Mouse (Mus musculus) heart, embryonic 16.5 days (tissue): ENCODE results near the gene Kcnh5. TPM values are rescaled to one million over a fixed set of nuclear protein-coding genes. Genes with fewer than 3 reads are reported as not detected.

Source experiments
- ATAC-seq: fragments of 200-750 bp; cut with Nextera tagmentation; replicated peaks from 2 replicates; pipeline ENCODE4 v1.8.0; 2017; ENCODE audit warnings: moderate number of reproducible peaks; ENCODE audit not compliant: insufficient read depth, low FRiP score; ENCODE audit errors: extremely low read depth
- H3K27ac ChIP-seq: fragments of 300-500 bp; sonication (generic); 2 replicates; pipeline ENCODE4 v1.5.1; 2014; ENCODE audit warnings: mild to moderate bottlenecking, low read length, control low read depth, moderate library complexity
- H3K27me3 ChIP-seq: fragments of 300-500 bp; sonication (generic); 2 replicates; pipeline ENCODE4 v1.6.1; 2014; ENCODE audit warnings: low read length, mixed read lengths; ENCODE audit not compliant: control insufficient read depth, insufficient read depth
- H3K36me3 ChIP-seq: fragments of 300-500 bp; sonication (generic); 2 replicates; pipeline ENCODE4 v1.6.1; 2014; ENCODE audit not compliant: control insufficient read depth, insufficient read depth
- H3K4me1 ChIP-seq: fragments of 300-500 bp; sonication (generic); 2 replicates; pipeline ENCODE4 v1.6.1; 2014; ENCODE audit warnings: low read length, mixed read lengths; ENCODE audit not compliant: control insufficient read depth, insufficient read depth
- H3K4me2 ChIP-seq: fragments of 300-500 bp; sonication (generic); 2 replicates; pipeline ENCODE4 v1.6.1; 2014; ENCODE audit warnings: low read depth, mild to moderate bottlenecking, control low read depth, low read length
- H3K4me3 ChIP-seq: fragments of 300-500 bp; sonication (generic); 2 replicates; pipeline ENCODE4 v1.5.1; 2014; ENCODE audit warnings: mild to moderate bottlenecking, control low read depth, low read length
- H3K9ac ChIP-seq: fragments of 300-500 bp; sonication (generic); 2 replicates; pipeline ENCODE4 v1.6.1; 2014; ENCODE audit warnings: low read length, control low read depth
- H3K9me3 ChIP-seq: fragments of 300-500 bp; sonication (generic); replicated peaks from 2 replicates; pipeline ENCODE4 v1.6.1; 2016; ENCODE audit warnings: low read length; ENCODE audit not compliant: control insufficient read depth
- WGBS: fragments of 180-500 bp; shearing (Covaris S2); extraction: QIAGEN DNeasy Blood & Tissue Kit; methylation state at CpG from one replicate; pipeline ENCODE4 v1.1.7; 2014; 5-methylcytosine and 5-hydroxymethylcytosine counted together
- polyA plus RNA-seq: library from polyadenylated mRNA; unstranded; fragments of >200 nt; fragmentation: Nextera tagmentation; extraction: Ambion mirVana; gene quantifications from 2 replicates; pipeline ENCODE4 v1.2.1, GENCODE M21; 2015

Gene Kcnh5
- polyA plus RNA-seq, 1 experiment from 2014 or later: not detected

- H3K4me3 ChIP-seq: no peak overlapping the region
- H3K9ac ChIP-seq: no peak overlapping the region
- 93% methylated on average over 9 of the region's 9 CpGs for WGBS
- H3K4me2 ChIP-seq: no peak overlapping the region
- ATAC-seq: no peak
- no peaks in the 10 kb centered on the region for H3K27me3 ChIP-seq
- no peaks in the 10 kb centered on the region for H3K4me1 ChIP-seq
- no peaks in the 10 kb centered on the region for H3K36me3 ChIP-seq
- no peak overlapping the region for H3K27ac ChIP-seq
- H3K9me3 ChIP-seq: no peaks in the 10 kb centered on the region
Measured at GRCm38 (mm10) chr12:74898211-74898610, 278.9 kb downstream of the Kcnh5 start.

GRCm38 (mm10) chr12:74894870-74895423, 282.2 kb downstream of the Kcnh5 start:
- Histone ChIP-seq H3K36me3 (no peaks in the 10 kb centered on the region), H3K27ac (no peak overlapping the region), H3K4me3 (no peak overlapping the region), H3K4me1 (no peaks in the 10 kb centered on the region), H3K9me3 (no peaks in the 10 kb centered on the region), H3K27me3 (no peaks in the 10 kb centered on the region), H3K4me2 (peak overlapping the region; percentile 11; the same call in 1 of the 2 replicates), H3K9ac (no peak overlapping the region)
- ATAC-seq: no peak
- 63% methylated on average over 11 of the region's 11 CpGs for WGBS

- Histone ChIP-seq H3K4me3 (no peak overlapping the region), H3K36me3 (no peaks in the 10 kb centered on the region), H3K9ac (no peak overlapping the region), H3K4me2 (no peak overlapping the region), H3K27me3 (no peaks in the 10 kb centered on the region), H3K9me3 (no peaks in the 10 kb centered on the region), H3K4me1 (no peaks in the 10 kb centered on the region), H3K27ac (no peak overlapping the region)
- ATAC-seq: no peak
- 61% methylated on average over 3 of the region's 3 CpGs for WGBS
Measured at GRCm38 (mm10) chr12:74889419-74889818, 287.7 kb downstream of the Kcnh5 start.

- WGBS: 75% methylated on average over 1 of the region's 1 CpGs
- Histone ChIP-seq H3K9ac (no peak overlapping the region), H3K27me3 (no peaks in the 10 kb centered on the region), H3K4me1 (no peaks in the 10 kb centered on the region), H3K4me3 (no peak overlapping the region), H3K9me3 (no peaks in the 10 kb centered on the region), H3K36me3 (no peaks in the 10 kb centered on the region), H3K27ac (no peak overlapping the region), H3K4me2 (no peak overlapping the region)
- ATAC-seq: no peak
Measured at GRCm38 (mm10) chr12:74887064-74887463, 290.1 kb downstream of the Kcnh5 start.

GRCm38 (mm10) chr12:74881344-74881743, 295.8 kb downstream of the Kcnh5 start:
- no peaks in the 10 kb centered on the region for H3K36me3 ChIP-seq
- no peaks in the 10 kb centered on the region for H3K4me1 ChIP-seq
- no peaks in the 10 kb centered on the region for H3K27me3 ChIP-seq
- no peak overlapping the region for H3K9ac ChIP-seq
- no peak overlapping the region for H3K27ac ChIP-seq
- WGBS: 87% methylated on average over 6 of the region's 6 CpGs
- H3K4me3 ChIP-seq: no peak overlapping the region
- H3K9me3 ChIP-seq: no peaks in the 10 kb centered on the region
- no peak for ATAC-seq
- no peak overlapping the region for H3K4me2 ChIP-seq

- Histone ChIP-seq H3K4me3 (no peak overlapping the region), H3K9ac (no peak overlapping the region), H3K4me1 (no peaks in the 10 kb centered on the region), H3K4me2 (no peak overlapping the region), H3K9me3 (no peaks in the 10 kb centered on the region), H3K27ac (no peak overlapping the region), H3K27me3 (no peaks in the 10 kb centered on the region), H3K36me3 (no peaks in the 10 kb centered on the region)
- no peak for ATAC-seq
- 75% methylated on average over 2 of the region's 2 CpGs for WGBS
Measured at GRCm38 (mm10) chr12:74855666-74856065, 321.5 kb downstream of the Kcnh5 start.

- no peaks in the 10 kb centered on the region for H3K4me1 ChIP-seq
- H3K4me2 ChIP-seq: no peak overlapping the region
- 70% methylated on average over 1 of the region's 1 CpGs for WGBS
- no peaks in the 10 kb centered on the region for H3K36me3 ChIP-seq
- no peak for ATAC-seq
- no peak overlapping the region for H3K4me3 ChIP-seq
- no peak overlapping the region for H3K27ac ChIP-seq
- H3K9ac ChIP-seq: no peak overlapping the region
- no peaks in the 10 kb centered on the region for H3K27me3 ChIP-seq
- no peaks in the 10 kb centered on the region for H3K9me3 ChIP-seq
Measured at GRCm38 (mm10) chr12:74854263-74854662, 322.9 kb downstream of the Kcnh5 start.

- no peak overlapping the region for H3K9ac ChIP-seq
- H3K4me3 ChIP-seq: no peak overlapping the region
- WGBS: 44% methylated on average over 2 of the region's 2 CpGs
- no peaks in the 10 kb centered on the region for H3K27me3 ChIP-seq
- no peaks in the 10 kb centered on the region for H3K36me3 ChIP-seq
- ATAC-seq: no peak
- no peaks in the 10 kb centered on the region for H3K9me3 ChIP-seq
- no peaks in the 10 kb centered on the region for H3K4me1 ChIP-seq
- no peak overlapping the region for H3K27ac ChIP-seq
- H3K4me2 ChIP-seq: no peak overlapping the region
Measured at GRCm38 (mm10) chr12:74850323-74850722, 326.8 kb downstream of the Kcnh5 start.

- no peaks in the 10 kb centered on the region for H3K9me3 ChIP-seq
- 81% methylated on average over 4 of the region's 4 CpGs for WGBS
- no peaks in the 10 kb centered on the region for H3K27me3 ChIP-seq
- no peak overlapping the region for H3K9ac ChIP-seq
- no peak overlapping the region for H3K4me3 ChIP-seq
- H3K27ac ChIP-seq: no peak overlapping the region
- no peak overlapping the region for H3K4me2 ChIP-seq
- no peaks in the 10 kb centered on the region for H3K36me3 ChIP-seq
- H3K4me1 ChIP-seq: no peaks in the 10 kb centered on the region
- ATAC-seq: no peak
Measured at GRCm38 (mm10) chr12:74849912-74850311, 327.2 kb downstream of the Kcnh5 start.
